Mouse (Mus musculus): ENCODE results near the gene Zfp366.
"Not testable (repeated sequence)": the region's sequence is repeated elsewhere in the genome, so short reads cannot be mapped to it uniquely, and the experiment has no call there.

Zfp366 gene

GRCm38 (mm10) chr13:99184155-99184886 is at the start of gene Zfp366:
Gene Zfp366, plus strand, starts transcription at chr13:99184823.
- no peak for DNase-seq (ENCODE audit: inconsistent age in 2 of 2, low spot score in 1 of 2)

- DNase-seq (ENCODE audit: inconsistent age in 2 of 2, low spot score in 1 of 2) = peak; percentile 45 to 68
Measured at GRCm38 (mm10) chr13:99138351-99139255, 46.0 kb upstream of the Zfp366 start.

- DNase-seq (ENCODE audit: inconsistent age in 2 of 2, low spot score in 1 of 2) = no peak
Measured at GRCm38 (mm10) chr13:99146355-99146871, 38.2 kb upstream of the Zfp366 start.

GRCm38 (mm10) chr13:99147645-99148111 is 36.9 kb upstream of the Zfp366 start:
- DNase-seq (ENCODE audit: inconsistent age in 2 of 2, low spot score in 1 of 2) = no peak

GRCm38 (mm10) chr13:99149551-99150305 is 34.9 kb upstream of the Zfp366 start:
- no peak for DNase-seq (ENCODE audit: inconsistent age in 2 of 2, low spot score in 1 of 2)

GRCm38 (mm10) chr13:99150626-99151025 is 34.0 kb upstream of the Zfp366 start:
- no peak for DNase-seq (ENCODE audit: inconsistent age in 2 of 2, low spot score in 1 of 2)

GRCm38 (mm10) chr13:99151121-99151520 is 33.5 kb upstream of the Zfp366 start:
- no peak for DNase-seq (ENCODE audit: inconsistent age in 2 of 2, low spot score in 1 of 2)

GRCm38 (mm10) chr13:99152305-99152930 is 32.2 kb upstream of the Zfp366 start:
- peak; percentile 58 to 79 for DNase-seq (ENCODE audit: inconsistent age in 2 of 2, low spot score in 1 of 2)

- no peak for DNase-seq (ENCODE audit: inconsistent age in 2 of 2, low spot score in 1 of 2)
Measured at GRCm38 (mm10) chr13:99157709-99158108, 26.9 kb upstream of the Zfp366 start.

GRCm38 (mm10) chr13:99158773-99159172 is 25.9 kb upstream of the Zfp366 start:
- DNase-seq (ENCODE audit: inconsistent age in 2 of 2, low spot score in 1 of 2) = no peak

- peak; percentile 88 to 91 for DNase-seq (ENCODE audit: inconsistent age in 2 of 2, low spot score in 1 of 2)
Measured at GRCm38 (mm10) chr13:99163071-99163470, 21.6 kb upstream of the Zfp366 start.

- DNase-seq (ENCODE audit: inconsistent age in 2 of 2, low spot score in 1 of 2) = no peak
Measured at GRCm38 (mm10) chr13:99163521-99164359, 20.9 kb upstream of the Zfp366 start.

GRCm38 (mm10) chr13:99164360-99164759 is 20.3 kb upstream of the Zfp366 start:
- DNase-seq (ENCODE audit: inconsistent age in 2 of 2, low spot score in 1 of 2) = no peak

- DNase-seq (ENCODE audit: inconsistent age in 2 of 2, low spot score in 1 of 2) = peak; percentile 76 to 81
Measured at GRCm38 (mm10) chr13:99169401-99169800, 15.2 kb upstream of the Zfp366 start.

GRCm38 (mm10) chr13:99170337-99170736 is 14.3 kb upstream of the Zfp366 start:
- DNase-seq (ENCODE audit: inconsistent age in 2 of 2, low spot score in 1 of 2) = peak in 1 of 2 experiments; percentile 80

- no peak for DNase-seq (ENCODE audit: inconsistent age in 2 of 2, low spot score in 1 of 2)
Measured at GRCm38 (mm10) chr13:99173849-99174248, 10.8 kb upstream of the Zfp366 start.

GRCm38 (mm10) chr13:99182828-99183227 is 1.8 kb upstream of the Zfp366 start:
- DNase-seq (ENCODE audit: inconsistent age in 2 of 2, low spot score in 1 of 2) = not testable (repeated sequence)

- no peak for DNase-seq (ENCODE audit: inconsistent age in 2 of 2, low spot score in 1 of 2)
Measured at GRCm38 (mm10) chr13:99183257-99183895, 1.2 kb upstream of the Zfp366 start.

GRCm38 (mm10) chr13:99185573-99185972 is 950 bp downstream of the Zfp366 start:
- no peak for DNase-seq (ENCODE audit: inconsistent age in 2 of 2, low spot score in 1 of 2)
